Mouse (Mus musculus) c-Kit-positive CD71-negative TER-119-negative erythroid progenitor cells, embryonic 14.5 days (primary cell): ENCODE data around the gene Olfr1211.

Experiments
- DNase-seq: peaks from one replicate; pipeline ENCODE4 v3.0.0-alpha.2; 2013; ENCODE audit warnings: low read depth

Gene Olfr1211

GRCm38 (mm10) chr2:88938011-88938410 lies at the start of gene Olfr1211:
Olfr1211 (minus strand) TSS chr2:88938111.
- no peak for DNase-seq

DNA sequence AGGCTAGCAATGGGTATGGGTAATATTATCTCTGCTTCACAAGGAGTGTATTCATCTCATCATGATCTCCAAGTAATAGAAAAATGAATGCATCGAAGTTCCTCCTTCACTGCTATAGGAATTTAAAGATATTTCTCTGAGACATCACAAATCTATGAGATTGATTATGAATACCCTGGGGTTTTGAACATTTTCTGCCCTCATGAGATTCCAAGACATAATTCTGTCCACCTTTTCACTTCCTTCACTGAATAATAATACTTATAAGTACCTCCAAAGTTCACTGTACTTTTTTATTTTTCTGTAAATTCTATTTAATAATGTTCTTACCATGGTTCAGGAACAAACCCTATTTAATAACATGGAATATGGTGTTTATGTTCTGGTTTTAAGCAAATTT lies 42.3 kb upstream of the Olfr1211 start, which contains the start of gene Gm13762:
Gene Gm13762 (minus strand): TSS at position 101 of the 400 bp plus-strand sequence.
- no peak for DNase-seq

DNA sequence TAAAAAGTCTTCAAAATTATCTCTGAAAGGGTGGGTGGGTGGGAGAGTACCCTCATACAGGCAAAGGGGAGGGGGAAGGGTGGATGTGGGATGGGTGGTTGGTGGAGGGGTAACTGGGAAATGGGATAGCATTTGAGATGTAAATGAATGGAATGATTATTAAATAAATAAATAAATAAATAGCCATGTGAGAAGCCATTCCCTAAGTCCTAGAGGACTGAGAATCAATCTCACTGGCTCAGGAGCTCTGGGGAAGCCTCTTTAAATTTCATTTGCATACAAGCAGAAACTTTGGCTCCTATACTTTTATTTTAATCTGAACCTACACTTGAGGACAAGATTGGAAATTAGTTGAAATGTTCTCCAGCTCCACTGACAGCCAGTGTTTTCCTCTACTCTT lies 15.8 kb upstream of the Olfr1211 start, which contains the start of gene Olfr1212:
Gene Olfr1212 (plus strand): TSS at position 301 of the 400 bp plus-strand sequence.
- no peak for DNase-seq

DNA sequence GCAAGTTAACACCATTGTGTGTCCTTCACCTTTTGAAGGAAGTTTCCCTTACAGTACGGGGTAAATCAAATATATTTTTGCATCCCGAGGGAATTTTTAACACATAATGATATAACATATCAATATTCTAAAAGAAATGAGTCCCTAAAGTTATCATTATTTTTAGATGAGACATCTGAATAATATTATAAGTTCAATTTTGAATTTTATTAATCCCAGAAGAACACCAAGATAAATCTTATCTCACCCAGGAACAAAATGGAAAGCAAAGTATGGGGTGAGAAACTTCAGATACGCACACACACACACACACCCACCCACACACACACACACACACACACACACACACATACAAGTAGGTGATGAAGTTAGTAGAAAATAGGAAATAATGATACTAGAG lies 22.9 kb downstream of the Olfr1211 start, which contains the start of gene Olfr1209:
Gene Olfr1209 (minus strand): TSS at position 101 of the 400 bp plus-strand sequence.
- DNase-seq, result no peak

- no peak for DNase-seq
These were observed 35.7 kb downstream of the Olfr1211 start, which contains the start of gene Olfr1208 for GRCm38 (mm10) chr2:88902211-88902610. Olfr1208 (minus strand) TSS chr2:88902311.
